Mouse (Mus musculus) lung, postnatal 0 days (tissue): ENCODE data around the gene Fryl. TPM values are rescaled to one million over a fixed set of nuclear protein-coding genes. Genes with fewer than 3 reads are reported as not detected.

Experiments used
- ATAC-seq: fragments of 200-750 bp; cut with Nextera tagmentation; 2 replicates; pipeline ENCODE4 v1.8.0; 2017; ENCODE audit warnings: moderate library complexity
- DNase-seq: peaks from one replicate; pipeline ENCODE4 v3.0.0-alpha.2; 2016; ENCODE audit warnings: low spot score
- H3K27ac ChIP-seq: fragments of 300-500 bp; sonication (generic); 2 replicates; pipeline ENCODE4 v1.5.1; 2014; ENCODE audit warnings: antibody characterized with exemption, mild to moderate bottlenecking, low read length, mixed read lengths
- H3K27me3 ChIP-seq: fragments of 300-500 bp; sonication (generic); replicated peaks from 2 replicates; pipeline ENCODE4 v1.6.1; 2014; ENCODE audit warnings: low read length, mixed read lengths; ENCODE audit not compliant: insufficient read depth
- H3K36me3 ChIP-seq: fragments of 300-500 bp; sonication (generic); 2 replicates; pipeline ENCODE4 v1.6.1; 2014; ENCODE audit warnings: low read length, mixed read lengths; ENCODE audit not compliant: insufficient read depth
- H3K4me1 ChIP-seq: fragments of 300-500 bp; sonication (generic); 2 replicates; pipeline ENCODE4 v1.6.1; 2014; ENCODE audit warnings: antibody characterized with exemption, low read depth, low read length, mixed read lengths; ENCODE audit not compliant: insufficient read depth
- H3K4me2 ChIP-seq: fragments of 300-500 bp; sonication (generic); replicated peaks from 2 replicates; pipeline ENCODE4 v1.6.1; 2014; ENCODE audit warnings: low read depth, mild to moderate bottlenecking, low read length, moderate library complexity, mixed read lengths
- H3K4me3 ChIP-seq: fragments of 300-500 bp; sonication (generic); 2 replicates; pipeline ENCODE4 v1.5.1; 2014; ENCODE audit warnings: low read depth, low read length
- H3K9ac ChIP-seq: fragments of 300-500 bp; sonication (generic); replicated peaks from 2 replicates; pipeline ENCODE4 v1.6.1; 2014; ENCODE audit warnings: low read depth, mild to moderate bottlenecking
- H3K9me3 ChIP-seq: fragments of 300-500 bp; sonication (generic); 2 replicates; pipeline ENCODE4 v1.6.1; 2016; ENCODE audit warnings: low read length, mixed read lengths
- CTCF ChIP-seq: IDR thresholded peaks from 2 replicates; pipeline ENCODE4 v1.5.1; 2016; ENCODE audit warnings: antibody characterized with exemption, mild to moderate bottlenecking
- EP300 ChIP-seq: IDR thresholded peaks from 2 replicates; pipeline ENCODE4 v1.6.1; 2016; ENCODE audit warnings: antibody characterized with exemption, mild to moderate bottlenecking, control low read depth
- WGBS: fragments of 180-500 bp; shearing (Covaris S2); extraction: QIAGEN DNeasy Blood & Tissue Kit; methylation state at CpG from one replicate; pipeline ENCODE4 v1.1.7; 2014; 5-methylcytosine and 5-hydroxymethylcytosine counted together
- polyA plus RNA-seq: library from polyadenylated mRNA; unstranded; fragments of >200 nt; fragmentation: Nextera tagmentation; extraction: Ambion mirVana; gene quantifications from 2 replicates; pipeline ENCODE4 v1.2.1, GENCODE M21; 2015

Fryl gene
- polyA plus RNA-seq, result 20.9 and 21.9 TPM in 2 replicates

DNA sequence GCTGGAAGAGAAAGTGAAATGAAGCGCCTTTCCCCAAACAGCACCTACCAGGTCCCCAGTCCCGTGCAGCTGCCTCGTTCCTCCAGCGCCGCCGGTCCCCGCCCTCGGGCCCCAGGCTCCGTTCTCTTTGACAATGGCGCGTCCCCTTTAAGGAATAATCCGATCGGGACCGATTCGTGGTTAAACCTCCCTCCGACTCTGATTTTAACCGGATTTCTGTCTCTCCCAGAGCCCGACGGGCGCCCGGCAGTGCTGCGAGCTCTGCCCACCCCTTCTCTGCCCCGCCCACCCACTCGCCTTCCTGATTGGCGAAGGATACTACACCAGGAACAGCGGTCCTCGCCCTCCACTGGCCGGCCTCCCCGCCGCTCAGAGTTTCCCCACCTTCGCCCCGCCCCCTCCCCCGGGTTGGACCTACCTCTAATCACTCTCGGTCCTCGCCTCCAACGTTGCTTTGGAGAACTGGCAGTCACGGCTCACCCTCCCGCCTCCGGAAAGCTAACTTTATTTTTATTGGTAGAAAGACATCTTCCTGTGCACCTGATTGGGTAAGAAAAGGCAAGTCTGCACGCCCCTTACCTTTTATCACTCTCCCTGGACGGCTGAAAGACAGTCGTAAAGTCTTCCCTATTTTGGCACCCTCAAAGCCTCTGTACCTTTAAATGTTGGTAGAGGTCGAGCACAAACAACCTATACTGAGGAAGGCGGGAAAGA, at the start of gene Fryl:
TSS of gene Fryl (minus strand) at position 268 of the 714 bp plus-strand sequence.
- peak within 1 kb of the TSS; percentile 95 for H3K4me3 ChIP-seq
- no peaks in the 10 kb centered on the region for H3K9me3 ChIP-seq
- WGBS, result 2% methylated on average over 40 of the region's 44 CpGs
- TF ChIP-seq CTCF (0 out of 2 replicates have a peak, but pooled peaks have one; percentile 4), EP300 (no peak)
- peak within 1 kb of the TSS; percentile 82 for H3K4me2 ChIP-seq
- H3K27me3 ChIP-seq, result no peaks in the 10 kb centered on the region
- no peaks in the 10 kb centered on the region for H3K36me3 ChIP-seq
- no peaks in the 10 kb centered on the region; the same call in 1 of the 2 replicates for H3K4me1 ChIP-seq
- DNase-seq, result peak; percentile 100
- H3K9ac ChIP-seq, result peak within 1 kb of the TSS; percentile 86
- peak within 1 kb of the TSS; percentile 96 for H3K27ac ChIP-seq
- peak; percentile 98 for ATAC-seq

DNA sequence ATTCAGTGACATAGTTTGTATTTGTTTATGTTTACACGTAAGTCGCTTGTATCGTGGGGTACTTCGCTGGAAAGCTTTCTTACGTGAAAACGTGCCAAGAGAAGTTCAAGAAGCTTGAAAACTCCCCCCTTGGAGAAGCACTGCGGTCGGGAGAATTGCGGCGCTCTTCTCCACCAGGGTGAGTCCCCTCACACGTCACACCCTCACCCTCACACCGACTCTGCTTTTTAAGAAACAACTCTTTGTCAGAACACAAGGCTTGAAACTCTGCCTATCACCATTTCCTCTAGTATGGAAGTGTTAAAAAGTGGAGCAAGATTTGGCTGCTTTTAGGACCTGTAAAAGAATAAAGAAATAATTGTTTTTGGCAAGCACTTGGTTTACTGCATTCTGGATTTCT, 48.1 kb upstream of the Fryl start:
- H3K4me1 ChIP-seq, result no peaks in the 10 kb centered on the region

DNA sequence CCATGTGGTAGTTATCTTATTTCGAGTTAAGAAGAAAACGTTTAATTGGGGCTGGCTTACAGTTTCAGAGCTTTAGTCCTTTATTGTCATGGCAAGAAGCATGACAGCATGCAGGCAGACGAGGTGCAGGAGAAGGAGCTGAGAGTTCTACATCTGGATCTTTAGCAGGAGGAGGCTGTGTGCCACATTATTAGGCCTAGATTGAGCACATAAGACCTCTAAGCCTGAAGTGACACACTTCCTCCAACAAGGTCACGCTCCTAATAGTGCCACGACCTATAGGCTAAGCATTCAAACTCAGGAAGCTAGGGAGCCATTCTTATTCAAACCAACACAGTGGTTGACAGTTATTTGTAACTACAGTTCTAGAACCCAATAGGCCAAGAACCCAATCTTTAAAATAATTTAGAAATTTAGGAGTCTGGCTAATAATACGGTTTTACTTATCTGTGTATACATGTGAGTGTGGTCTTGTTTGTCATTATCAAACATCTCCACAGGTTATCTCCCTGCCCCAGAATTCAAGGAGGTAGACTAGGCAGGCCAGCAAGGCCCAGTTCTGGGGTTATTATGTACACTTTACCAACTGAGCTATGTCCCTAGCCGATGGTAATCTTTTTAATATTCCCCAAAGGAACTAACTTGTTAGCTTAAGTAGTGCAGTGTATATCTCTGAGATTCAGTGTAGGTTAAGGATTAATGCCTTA, 45.3 kb upstream of the Fryl start:
- Histone ChIP-seq H3K4me2 (no peak overlapping the region), H3K9me3 (no peaks in the 10 kb centered on the region), H3K9ac (no peak overlapping the region), H3K36me3 (peaks cover 28% of the 10 kb centered on the region; the same call in 1 of the 2 replicates), H3K4me3 (no peak overlapping the region), H3K27ac (no peak overlapping the region), H3K4me1 (no peaks in the 10 kb centered on the region), H3K27me3 (no peaks in the 10 kb centered on the region)
- ATAC-seq (no peak), DNase-seq (no peak)
- TF ChIP-seq EP300, result no peak
- no peak for TF ChIP-seq CTCF
- WGBS, result 86% methylated on average over 7 of the region's 7 CpGs

More for the DNA sequence above, 48.1 kb upstream of the Fryl start:
- no peaks in the 10 kb centered on the region for H3K9me3 ChIP-seq
- H3K9ac ChIP-seq, result no peak overlapping the region
- no peak overlapping the region for H3K27ac ChIP-seq
- WGBS, result 75% methylated on average over 12 of the region's 12 CpGs
- no peak for ATAC-seq
- peaks cover 42% of the 10 kb centered on the region; the same call in 1 of the 2 replicates for H3K36me3 ChIP-seq
- H3K4me3 ChIP-seq, result no peak overlapping the region
- no peaks in the 10 kb centered on the region for H3K27me3 ChIP-seq
- TF ChIP-seq EP300, result no peak
- TF ChIP-seq CTCF, result no peak
- no peak for DNase-seq
- H3K4me2 ChIP-seq, result no peak overlapping the region

DNA sequence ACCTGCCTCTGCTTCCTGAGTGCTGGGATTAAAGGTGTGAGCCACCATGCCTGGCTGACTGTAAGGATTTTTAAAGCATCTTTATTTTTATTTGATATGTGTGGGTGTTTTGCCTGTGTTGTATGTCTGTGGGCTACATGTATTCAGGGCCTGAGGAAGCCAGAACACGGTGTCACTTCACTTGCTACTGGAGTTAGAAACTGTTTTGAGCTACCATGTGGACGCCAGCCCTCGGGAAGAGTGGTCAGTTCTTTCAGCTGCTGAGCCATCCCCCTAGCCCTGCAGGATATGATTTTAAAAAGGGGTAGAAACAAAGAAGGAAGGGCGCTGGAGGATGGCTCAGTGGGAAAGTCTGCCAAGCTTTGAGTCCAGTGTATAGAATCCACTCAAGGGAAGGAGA, 39.5 kb upstream of the Fryl start:
- TF ChIP-seq EP300 (no peak), CTCF (no peak)
- Histone ChIP-seq H3K27me3 (no peaks in the 10 kb centered on the region), H3K4me3 (no peak overlapping the region), H3K9ac (no peak overlapping the region), H3K9me3 (no peaks in the 10 kb centered on the region), H3K4me2 (no peak overlapping the region), H3K4me1 (no peaks in the 10 kb centered on the region), H3K36me3 (peaks cover 1% of the 10 kb centered on the region; the same call in 1 of the 2 replicates), H3K27ac (no peak overlapping the region)
- ATAC-seq (no peak), DNase-seq (no peak)
- 89% methylated on average over 4 of the region's 4 CpGs for WGBS

DNA sequence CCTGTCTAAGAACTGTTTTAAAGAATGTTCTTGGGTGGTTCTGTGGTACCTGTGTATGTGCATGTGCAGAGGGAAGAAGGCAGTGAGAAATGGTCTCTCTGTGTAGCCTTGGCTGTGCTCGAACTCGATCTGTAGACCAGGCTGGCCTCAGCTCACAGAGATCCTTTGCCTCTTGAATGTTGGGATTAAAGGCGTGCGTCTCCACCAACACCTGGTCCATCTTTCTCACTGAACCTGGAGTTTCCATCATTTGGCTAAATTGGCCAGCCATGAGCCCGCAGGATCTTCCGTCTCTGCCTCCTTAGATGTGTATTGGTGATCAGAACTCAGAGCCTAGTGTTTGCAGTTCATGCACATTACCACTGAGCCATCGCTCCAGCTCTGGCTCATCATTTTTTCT, 38.6 kb upstream of the Fryl start:
- WGBS, result 95% methylated on average over 7 of the region's 7 CpGs
- H3K9ac ChIP-seq, result no peak overlapping the region
- DNase-seq, result no peak
- H3K4me3 ChIP-seq, result no peak overlapping the region
- no peaks in the 10 kb centered on the region for H3K27me3 ChIP-seq
- no peak overlapping the region for H3K27ac ChIP-seq
- H3K4me1 ChIP-seq, result no peaks in the 10 kb centered on the region
- H3K9me3 ChIP-seq, result no peaks in the 10 kb centered on the region
- no peaks in the 10 kb centered on the region for H3K36me3 ChIP-seq
- no peak for ATAC-seq
- H3K4me2 ChIP-seq, result no peak overlapping the region
- no peak for TF ChIP-seq EP300
- no peak for TF ChIP-seq CTCF

DNA sequence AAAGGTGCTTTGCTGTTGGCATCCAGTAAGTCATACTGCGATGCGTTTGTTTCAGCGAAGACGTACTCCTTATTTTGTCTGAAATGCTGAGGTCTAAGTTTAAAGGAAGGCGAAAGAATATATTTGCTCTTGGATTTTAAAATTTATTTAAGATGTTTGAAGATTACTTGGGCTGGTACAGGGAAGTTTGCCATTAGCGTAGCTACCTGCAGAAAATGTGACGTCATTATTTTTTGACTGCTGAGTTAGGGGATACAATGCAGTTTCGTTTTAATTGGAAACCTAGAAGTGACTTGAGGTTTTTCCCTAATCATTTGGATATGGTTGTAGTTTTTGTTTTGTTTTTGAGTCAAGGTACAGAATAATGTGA, 37.0 kb upstream of the Fryl start:
- Histone ChIP-seq H3K9ac (peak overlapping the region; percentile 96), H3K27ac (peak overlapping the region; percentile 96; the same call in 1 of the 2 replicates), H3K9me3 (no peaks in the 10 kb centered on the region), H3K4me2 (peak overlapping the region; percentile 63), H3K4me3 (peak overlapping the region; percentile 97), H3K36me3 (no peaks in the 10 kb centered on the region), H3K4me1 (no peaks in the 10 kb centered on the region), H3K27me3 (no peaks in the 10 kb centered on the region)
- DNase-seq (peak; percentile 30), ATAC-seq (no peak)
- TF ChIP-seq EP300, result no peak
- no peak for TF ChIP-seq CTCF
- WGBS, result 8% methylated on average over 8 of the region's 8 CpGs
